Mouse (Mus musculus): ENCODE measurements around the gene Cyp2c55. TPM values are rescaled to one million over a fixed set of nuclear protein-coding genes. Genes with fewer than 3 reads are reported as not detected.

The Cyp2c55 gene
- not detected in 2 replicates for total RNA-seq (2017)

DNA sequence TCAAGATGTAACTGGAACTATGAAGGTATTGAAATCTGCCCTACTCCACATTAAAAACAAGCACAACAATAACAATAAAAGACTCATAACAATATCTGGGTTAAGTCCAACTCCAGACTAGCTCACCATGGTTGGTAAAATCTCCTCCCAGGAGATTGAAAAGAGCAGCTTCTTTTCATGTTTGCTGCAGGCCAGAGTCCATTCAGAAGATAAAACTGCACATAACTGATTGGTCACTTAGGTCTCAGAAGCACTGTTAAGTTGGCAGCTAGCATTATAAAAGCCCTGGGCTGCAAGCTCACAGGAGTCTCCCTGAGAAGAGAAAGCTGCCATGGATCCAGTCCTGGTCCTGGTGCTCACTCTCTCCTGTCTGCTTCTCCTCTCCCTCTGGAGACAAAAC is at the start of gene Cyp2c55:
Gene Cyp2c55, plus strand, starts transcription at position 305 of the 400 bp plus-strand sequence.
- no peak for ATAC-seq (replicated peaks; ENCODE audit: low read depth, poor library complexity, severe bottlenecking)

DNA sequence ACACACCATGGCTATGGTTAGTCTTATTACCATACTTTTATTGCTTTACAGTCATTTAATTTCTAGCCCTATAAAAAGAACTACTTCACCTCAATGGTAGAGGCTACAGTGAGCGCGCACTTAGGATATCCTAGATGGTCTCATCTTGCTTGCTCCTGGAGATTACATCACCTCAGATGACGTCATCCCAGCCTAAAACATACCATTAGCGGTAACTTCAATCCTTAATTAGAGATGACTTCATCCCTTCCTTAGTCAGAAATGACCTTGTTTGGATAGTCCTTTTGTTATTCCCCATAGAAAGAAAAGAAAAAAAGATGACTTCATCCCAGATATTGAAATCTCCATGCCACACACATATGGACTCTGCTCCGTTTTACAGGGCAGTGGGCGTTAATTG is 36.1 kb upstream of the Cyp2c55 start:
- ATAC-seq (replicated peaks; ENCODE audit: low read depth, poor library complexity, severe bottlenecking), result no peak

DNA sequence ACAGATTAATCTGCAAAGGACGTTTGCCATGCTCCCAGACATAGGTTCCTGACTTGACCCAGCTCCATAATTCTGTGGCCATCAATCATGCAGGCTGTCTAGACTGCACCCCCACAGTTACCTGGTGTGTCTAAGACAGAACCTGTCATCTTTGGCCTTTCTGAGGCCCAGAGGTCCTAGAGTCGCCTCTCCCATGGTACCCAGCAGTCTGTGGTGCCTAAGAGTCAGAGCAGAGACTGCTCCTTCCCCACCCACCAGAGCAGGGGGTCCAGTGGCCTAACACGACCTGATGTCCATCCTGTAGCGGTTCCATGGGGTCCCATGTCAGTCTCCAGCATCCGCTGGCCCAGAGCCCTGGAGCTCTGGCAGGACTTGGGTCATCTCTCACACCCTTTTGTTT is 34.2 kb upstream of the Cyp2c55 start:
- no peak for ATAC-seq (replicated peaks; ENCODE audit: low read depth, poor library complexity, severe bottlenecking)

DNA sequence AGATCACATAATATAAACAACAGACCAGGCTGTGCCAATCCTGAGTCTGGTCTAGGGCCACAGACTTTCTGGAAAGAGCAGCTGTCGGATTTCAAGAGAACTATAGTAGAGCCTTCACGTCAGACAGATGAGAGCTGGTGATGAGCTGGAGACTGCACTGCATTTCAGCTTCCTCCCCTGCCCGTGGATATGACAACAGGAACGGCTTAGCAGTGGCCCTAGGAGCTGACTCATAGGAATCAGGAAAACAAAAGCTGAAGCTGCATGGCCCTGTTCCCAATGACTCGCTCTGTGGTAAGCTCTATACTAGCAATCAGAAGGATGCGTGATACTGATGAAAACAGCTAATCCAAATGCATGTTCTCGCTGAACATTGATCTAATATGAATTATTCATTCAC is 33.2 kb upstream of the Cyp2c55 start:
- ATAC-seq (replicated peaks; ENCODE audit: low read depth, poor library complexity, severe bottlenecking), result peak; percentile 66

GRCm38 (mm10) chr19:38976269-38976668 is 30.6 kb upstream of the Cyp2c55 start:
- no peak for ATAC-seq (replicated peaks; ENCODE audit: low read depth, poor library complexity, severe bottlenecking)

DNA sequence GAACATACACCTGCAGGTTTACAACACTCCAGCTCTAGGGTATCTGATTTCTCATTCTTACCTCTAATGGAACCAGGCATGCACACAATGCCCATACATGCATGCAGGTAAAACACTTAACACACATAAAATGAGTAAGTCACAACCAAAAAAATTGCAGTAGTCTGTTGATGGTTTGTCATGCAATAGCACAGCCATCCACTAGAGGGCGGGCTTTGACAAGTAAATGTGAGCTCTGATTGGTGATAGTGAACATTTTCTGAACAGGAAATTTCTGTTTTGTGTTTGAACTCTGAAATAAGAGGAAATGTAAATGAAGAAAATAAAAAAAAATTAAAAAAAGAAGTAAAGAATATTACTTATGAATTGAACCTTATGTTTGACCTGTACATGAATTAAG is 24.9 kb upstream of the Cyp2c55 start:
- peak; percentile 82 for ATAC-seq (replicated peaks; ENCODE audit: low read depth, poor library complexity, severe bottlenecking)

DNA sequence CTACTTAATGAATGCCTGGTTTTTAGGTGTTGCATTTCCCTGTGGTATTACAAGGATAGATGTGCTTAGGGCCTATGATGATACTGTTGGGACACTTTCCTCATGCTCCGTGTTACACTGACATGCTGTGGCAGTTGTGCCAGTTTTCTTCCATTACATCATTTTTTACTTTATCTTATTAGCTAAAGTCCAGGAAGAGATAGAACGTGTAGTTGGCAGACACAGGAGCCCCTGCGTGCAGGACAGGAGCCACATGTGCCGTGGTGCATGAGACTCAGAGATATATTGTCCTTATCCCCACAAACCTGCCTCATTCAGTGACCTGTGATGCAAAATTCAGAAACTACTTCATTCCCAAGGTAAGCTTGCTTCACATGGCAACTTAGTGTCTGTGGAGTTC is 8.6 kb upstream of the Cyp2c55 start:
- ATAC-seq (replicated peaks; ENCODE audit: low read depth, poor library complexity, severe bottlenecking), result no peak

DNA sequence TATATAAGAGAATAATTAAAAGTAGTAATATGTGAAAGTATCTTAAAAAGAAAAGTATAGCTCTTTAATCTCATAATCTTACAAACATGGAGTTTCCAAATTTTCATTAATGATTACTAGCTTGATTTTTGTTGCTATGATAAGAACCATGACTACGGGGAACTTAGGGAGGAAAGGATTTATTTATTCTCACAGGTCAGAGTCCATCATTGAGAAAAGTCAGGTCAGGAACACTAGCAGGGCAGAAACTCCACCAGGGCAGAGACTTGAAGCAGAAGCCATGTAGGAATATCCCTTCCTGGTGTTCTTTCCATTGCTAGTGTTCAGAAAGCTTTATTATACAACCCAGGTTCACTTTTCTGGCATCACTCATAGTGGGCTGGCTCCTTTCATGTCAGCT is 8.1 kb upstream of the Cyp2c55 start:
- no peak for ATAC-seq (replicated peaks; ENCODE audit: low read depth, poor library complexity, severe bottlenecking)

DNA sequence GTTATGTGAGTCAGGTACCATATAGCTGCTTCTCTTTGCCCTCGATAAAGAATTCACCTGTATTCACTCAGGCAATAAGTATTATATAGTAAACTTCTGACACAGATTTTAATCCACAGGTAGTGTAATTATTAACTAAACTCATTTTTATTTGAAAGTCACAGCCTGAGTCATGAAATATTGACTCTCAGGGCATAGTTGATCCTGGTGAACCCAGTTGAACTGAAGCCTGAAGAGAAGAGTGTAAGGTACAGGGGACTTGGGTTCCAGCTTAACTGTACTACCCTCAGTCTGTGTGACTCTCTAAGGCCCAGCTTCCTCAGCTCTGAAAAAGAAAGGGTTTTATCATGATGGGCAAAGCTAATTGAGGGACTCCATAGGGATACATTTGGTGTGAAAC is 1.7 kb upstream of the Cyp2c55 start:
- no peak for ATAC-seq (replicated peaks; ENCODE audit: low read depth, poor library complexity, severe bottlenecking)

DNA sequence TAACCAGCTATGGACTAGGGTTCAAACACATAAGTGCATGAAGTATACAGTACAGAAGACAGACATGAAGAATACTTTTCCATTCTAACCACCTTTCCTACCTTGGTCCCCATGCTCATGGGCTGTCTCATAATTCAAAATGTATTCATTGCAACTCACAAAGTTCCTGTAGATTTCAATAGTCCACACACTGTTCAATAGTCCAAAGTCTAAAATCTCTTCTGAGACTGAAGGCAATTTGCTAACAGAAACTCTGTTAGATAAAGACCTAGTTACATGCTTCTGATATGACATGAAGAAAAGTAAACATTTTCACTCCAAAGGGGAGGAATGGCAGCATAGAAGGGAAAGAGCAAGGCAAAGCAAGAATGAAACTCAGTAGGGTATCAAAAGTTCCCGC is 51.1 kb downstream of the Cyp2c55 start:
- ATAC-seq (replicated peaks; ENCODE audit: low read depth, poor library complexity, severe bottlenecking), result no peak

DNA sequence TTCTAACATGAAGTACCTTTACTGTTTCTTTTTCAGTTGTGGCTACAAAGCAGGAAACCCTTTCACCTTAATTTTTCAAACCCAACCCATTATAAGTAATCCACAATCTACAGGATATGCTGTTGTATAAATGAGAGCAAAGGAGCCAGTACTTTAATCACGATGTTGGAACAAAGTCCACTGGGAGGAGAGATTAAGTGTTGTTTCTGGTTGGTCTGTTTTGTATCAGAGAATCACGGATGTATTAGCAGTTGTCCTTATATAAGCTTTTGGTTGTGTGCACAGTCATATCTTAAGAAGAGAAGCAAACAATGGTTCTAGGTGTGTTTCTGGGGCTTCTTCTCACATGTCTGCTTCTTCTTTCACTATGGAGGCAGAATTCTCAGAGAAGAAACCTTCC is 53.9 kb downstream of the Cyp2c55 start, which contains the start of gene Cyp2c65:
Gene Cyp2c65, plus strand, starts transcription at position 297 of the 400 bp plus-strand sequence.
- ATAC-seq (replicated peaks; ENCODE audit: low read depth, poor library complexity, severe bottlenecking), result no peak

Other genes with a start within 250 kb of the Cyp2c55 start
- 47.9 and 48.9 TPM in 2 replicates for gene Noc3l, start 187.8 kb upstream of the Cyp2c55 start, total RNA-seq (2017)
- 4.4 and 4.6 TPM in 2 replicates for gene Tbc1d12, start 170.4 kb upstream of the Cyp2c55 start, total RNA-seq (2017)
- 92.8 and 110 TPM in 2 replicates for gene Hells, start 76.1 kb upstream of the Cyp2c55 start, total RNA-seq (2017)
- gene Cyp2c65, start 54.0 kb downstream of the Cyp2c55 start, total RNA-seq (2017), result not detected in 2 replicates
- not detected in 2 replicates for gene Cyp2c66, start 106.9 kb downstream of the Cyp2c55 start, total RNA-seq (2017)